Mouse (Mus musculus) megakaryocyte, adult 5-6 weeks (primary cell): ENCODE measurements around the gene Rpl7l1. TPM values are rescaled to one million over a fixed set of nuclear protein-coding genes. Genes with fewer than 3 reads are reported as not detected.
"Not testable (repeated sequence)": the region's sequence is repeated elsewhere in the genome, so short reads cannot be mapped to it uniquely, and the experiment has no call there.

Experiments
- ATAC-seq: 2 replicates; pipeline ENCODE4 v1.8.0; 2016; ENCODE audit warnings: mild to moderate bottlenecking, inconsistent platforms; ENCODE audit not compliant: poor library complexity, severe bottlenecking
- total RNA-seq, 2 experiments: library from RNA; stranded (forward) in 1 of 2; stranded (reverse) in 1 of 2; fragments of 153-499, 151-499 nt in 1 of 2; fragments of 221-1000, 200-1000 nt in 1 of 2; gene quantifications; 2 replicates each; pipeline versions ENCODE4 v1.2.3 to v1.2.4; 2015 to 2017

The Rpl7l1 gene
- total RNA-seq, 2 experiments from 2014 or later, result 57.4 to 81.4 TPM

GRCm38 (mm10) chr17:46776087-46776486, 6.4 kb downstream of the Rpl7l1 start:
- no peak for ATAC-seq

GRCm38 (mm10) chr17:46775070-46775469, 7.4 kb downstream of the Rpl7l1 start:
- ATAC-seq, result no peak

DNA sequence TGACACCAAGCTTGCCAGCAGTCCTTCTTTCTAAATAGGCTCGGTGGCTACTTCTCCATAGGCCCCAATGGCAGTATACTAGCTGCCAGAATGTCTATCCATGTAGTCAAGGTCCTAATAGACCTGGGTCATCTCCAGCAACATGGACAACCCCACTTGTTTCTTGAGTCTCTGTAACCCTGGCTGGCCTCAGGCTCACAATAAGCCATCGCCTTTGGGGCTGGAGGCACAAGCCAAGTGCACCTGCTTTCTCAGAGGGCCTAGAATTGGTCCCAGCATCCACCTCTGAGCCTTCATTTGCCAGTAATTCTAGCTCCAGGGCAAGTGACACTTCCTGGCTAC, 8.4 kb downstream of the Rpl7l1 start:
- no peak for ATAC-seq

DNA sequence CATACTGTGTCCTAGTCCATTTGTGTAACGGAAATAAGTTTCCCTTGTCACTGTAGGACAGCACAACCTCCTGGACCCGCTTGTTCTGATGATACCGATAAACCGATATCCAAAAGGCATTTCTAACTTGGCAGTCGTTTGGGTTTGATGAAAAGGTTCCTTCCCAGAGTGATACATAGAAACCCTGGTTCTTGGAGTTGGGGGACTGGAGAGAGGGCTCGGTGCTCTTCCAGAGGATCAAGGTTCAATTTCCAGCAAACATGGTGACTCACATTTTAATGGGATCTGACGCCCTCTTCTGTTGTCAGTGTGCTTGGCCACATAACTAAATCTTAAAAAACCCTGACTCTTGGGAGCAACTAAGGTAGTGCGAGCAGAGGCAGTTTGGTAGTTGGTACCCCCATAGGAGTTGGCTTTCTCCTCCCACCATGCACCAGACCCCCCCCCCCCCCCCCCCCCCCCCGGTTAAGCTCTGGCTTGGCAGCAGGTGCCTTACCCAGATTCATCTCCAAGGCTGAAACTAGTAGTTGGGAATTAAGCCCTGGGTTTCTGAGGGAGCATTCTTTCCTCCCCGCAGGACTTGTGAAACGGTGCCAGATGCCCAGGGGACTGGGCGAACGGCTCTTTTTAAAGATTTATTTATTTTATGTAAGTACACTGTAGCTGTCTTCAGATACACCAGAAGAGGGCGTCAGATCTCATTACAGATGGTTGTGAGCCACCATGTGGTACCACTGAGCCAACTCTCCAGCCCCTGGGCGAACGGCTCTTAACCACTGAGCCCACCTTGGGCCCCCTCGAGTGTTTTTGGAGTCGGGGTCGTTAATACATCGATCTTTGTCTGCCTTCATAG, 9.0 kb downstream of the Rpl7l1 start:
- no peak for ATAC-seq

DNA sequence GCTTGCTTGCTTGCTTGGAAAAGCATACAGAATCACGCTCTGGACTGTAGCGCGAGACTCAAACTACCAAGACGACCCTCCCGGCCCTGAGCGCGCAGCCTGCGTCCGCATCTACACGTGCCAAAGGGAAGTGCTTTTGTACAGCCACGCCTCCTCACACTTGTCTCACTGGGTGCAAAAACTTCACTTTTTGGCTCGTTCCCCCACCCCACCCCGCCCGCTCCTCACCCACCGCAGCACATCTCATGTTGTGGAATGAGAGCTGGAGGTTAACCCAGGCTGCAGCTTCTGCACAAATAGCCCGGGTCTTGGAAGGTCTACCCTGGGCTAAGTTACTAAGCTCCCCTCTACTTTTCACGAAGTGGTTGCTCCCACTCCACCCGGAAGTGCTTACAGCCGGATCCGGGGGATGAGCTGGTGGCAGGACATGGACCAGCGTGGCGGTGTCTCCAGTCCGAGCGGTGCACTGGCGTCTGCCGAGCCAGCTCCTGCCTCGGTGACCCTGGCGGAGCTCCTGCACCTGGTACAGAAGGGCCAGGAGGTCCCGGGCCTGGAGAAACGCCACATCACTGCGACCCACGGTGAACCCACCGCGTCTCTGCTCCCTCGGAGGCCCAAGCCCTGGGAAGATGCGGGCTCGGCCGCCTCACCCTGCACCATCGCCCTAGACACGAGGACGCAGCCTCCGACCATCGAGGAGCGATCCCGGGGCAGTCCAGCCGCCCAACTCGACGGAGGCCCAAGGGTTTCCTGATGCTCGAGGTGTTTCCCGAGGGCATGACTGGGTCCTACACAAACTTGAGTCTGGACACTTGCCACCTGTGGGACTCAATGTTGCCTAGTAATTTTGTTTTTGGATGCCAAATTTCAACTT, 9.8 kb downstream of the Rpl7l1 start, which contains the start of gene 2310039H08Rik:
Gene 2310039H08Rik (plus strand): TSS at position 232 of the 874 bp plus-strand sequence.
- ATAC-seq, result peak; percentile 89

GRCm38 (mm10) chr17:46772038-46772403, 10.5 kb downstream of the Rpl7l1 start:
- ATAC-seq, result no peak

DNA sequence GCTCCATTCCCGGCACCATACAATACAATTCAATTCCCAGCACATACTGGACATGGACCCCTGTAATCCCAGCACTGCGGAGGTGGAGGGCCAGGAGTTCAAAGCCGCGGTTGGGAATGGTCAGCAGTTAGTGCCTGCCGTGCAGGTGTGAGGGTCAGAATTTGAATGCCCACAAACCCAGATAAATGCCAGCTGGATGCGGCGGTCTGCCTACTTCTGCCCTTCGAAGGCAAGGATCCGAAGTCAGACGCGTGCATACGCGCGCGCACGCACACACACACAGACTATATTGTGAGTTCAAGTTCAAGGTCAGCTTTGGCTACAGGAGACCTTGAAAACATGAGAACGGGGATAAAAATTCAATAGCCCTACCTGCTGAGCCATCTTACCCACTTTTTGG, 10.9 kb downstream of the Rpl7l1 start:
- ATAC-seq, result no peak

DNA sequence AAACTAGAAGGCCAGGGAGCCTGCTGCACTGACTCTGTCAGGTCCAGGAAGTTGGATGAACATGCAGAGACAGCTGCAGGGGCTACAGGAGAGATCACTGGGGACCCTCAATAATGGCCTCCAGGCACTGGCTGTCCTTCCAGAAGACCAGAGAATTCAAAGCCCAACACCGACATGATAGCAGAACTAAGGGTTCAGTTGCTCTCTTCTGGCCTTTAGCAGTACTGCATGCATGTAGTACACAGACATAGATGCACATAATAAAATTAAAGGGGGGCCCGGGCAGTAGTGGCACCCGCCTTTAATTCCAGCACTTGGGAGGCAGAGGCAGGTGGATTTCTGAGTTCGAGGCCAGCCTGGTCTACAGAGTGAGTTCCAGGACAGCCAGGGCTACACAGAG, 11.4 kb downstream of the Rpl7l1 start:
- ATAC-seq, result no peak

DNA sequence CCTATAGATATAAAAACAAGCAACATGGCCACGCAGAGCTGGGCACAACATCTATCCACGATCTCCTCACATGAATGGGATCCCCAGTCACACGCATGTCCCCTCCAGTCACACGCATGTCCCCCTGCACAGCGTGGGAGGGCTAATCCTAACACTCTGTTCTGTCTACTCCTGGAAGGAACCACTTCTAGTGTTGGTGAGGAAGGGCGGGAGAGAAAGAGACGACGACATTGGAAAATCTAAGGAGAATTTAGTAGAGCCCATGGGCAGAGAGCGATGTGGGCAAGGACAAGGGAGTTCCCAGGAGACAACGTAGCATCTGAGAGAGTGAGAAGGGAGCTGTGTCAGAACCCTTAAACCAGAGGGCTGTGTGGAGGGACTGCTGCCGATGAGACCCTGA, 11.9 kb downstream of the Rpl7l1 start:
- ATAC-seq, result no peak

GRCm38 (mm10) chr17:46767868-46768267, 14.6 kb downstream of the Rpl7l1 start:
- ATAC-seq, result 0 out of 2 replicates have a peak, but pooled peaks have one; percentile 4

- ATAC-seq, result not testable (repeated sequence)
These were observed 17.6 kb downstream of the Rpl7l1 start for GRCm38 (mm10) chr17:46764916-46765315.

GRCm38 (mm10) chr17:46763544-46763943, 18.9 kb downstream of the Rpl7l1 start, which contains the start of gene Ptcra:
Gene Ptcra, minus strand, starts transcription at chr17:46763712.
- ATAC-seq, result no peak

- no peak for ATAC-seq
These were observed 23.7 kb downstream of the Rpl7l1 start for GRCm38 (mm10) chr17:46758753-46759152.

DNA sequence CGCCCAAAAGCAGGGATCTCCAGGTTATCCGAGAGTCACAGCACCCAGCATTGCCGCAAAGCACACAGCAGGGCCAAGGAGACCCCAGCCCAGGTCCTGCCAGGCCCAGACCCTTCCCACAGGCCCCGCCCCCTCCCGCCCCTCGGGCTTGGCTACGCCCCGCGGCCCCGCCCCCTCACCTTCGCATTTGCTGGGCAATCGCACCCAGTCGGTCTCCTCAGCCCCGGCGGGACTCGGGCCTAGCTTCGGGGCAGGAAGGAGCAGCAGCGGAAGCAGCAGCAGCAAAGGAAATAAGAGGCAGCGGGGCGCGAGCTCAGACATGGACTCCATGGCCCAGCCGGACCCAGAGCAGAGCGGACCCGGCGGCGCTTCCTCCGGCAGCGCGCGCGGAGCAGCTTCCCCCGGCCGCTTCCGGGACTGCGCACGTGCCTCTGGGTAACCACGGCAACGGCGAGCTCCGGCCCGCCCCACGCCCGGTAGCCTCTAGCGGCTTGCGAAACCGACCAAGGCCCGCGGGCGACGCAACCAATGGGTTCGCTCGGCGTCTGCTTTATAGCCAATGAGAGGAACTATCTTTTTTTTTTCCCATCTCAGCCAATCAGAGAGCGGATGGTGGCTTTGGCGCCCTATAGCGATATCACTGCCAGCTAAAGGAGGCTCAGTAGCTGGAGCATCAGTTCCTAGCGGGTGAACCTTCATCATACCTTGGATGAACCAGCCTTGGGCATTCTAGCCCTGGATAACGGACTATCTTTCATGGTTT, 30.5 kb downstream of the Rpl7l1 start, which contains the start of gene Cnpy3:
Gene Cnpy3 (minus strand): TSS at position 421 of the 763 bp plus-strand sequence.
- ATAC-seq, result peak; percentile 93

DNA sequence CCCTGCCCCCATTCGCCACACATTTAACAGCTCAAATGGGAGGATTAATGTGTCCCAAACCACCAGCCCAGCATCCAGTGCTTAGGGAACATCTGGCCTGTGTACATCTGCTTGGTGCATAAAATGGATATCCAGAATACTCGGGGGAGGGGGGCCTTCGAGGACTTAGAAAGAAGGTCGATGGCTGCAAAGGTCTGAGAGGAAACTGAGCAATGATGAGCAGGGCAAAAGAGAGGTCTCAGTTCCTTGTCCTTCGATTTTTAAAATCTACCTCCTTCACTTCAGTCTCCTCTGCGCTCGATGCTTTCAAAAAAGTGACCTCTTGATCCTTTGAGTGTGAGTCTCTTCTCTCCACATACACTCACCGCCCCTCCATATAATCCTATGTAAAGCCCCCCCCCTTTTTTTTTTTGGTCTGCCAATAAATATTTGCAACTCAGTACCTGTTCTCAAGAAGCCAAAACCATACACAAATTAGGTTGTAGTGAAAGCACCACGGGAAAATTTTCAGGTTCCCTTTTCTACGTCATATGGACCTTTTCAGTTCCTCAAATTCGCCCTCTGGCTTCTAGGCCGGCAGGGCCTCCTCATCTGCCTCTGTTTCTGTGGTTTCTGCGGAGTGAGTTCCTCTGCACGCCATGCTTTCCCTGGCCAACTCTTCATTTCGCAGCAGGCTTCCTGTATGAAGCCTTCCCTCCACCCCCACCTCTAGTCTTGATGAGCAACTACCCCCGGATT, 31.2 kb downstream of the Rpl7l1 start:
- ATAC-seq, result peak; percentile 80

DNA sequence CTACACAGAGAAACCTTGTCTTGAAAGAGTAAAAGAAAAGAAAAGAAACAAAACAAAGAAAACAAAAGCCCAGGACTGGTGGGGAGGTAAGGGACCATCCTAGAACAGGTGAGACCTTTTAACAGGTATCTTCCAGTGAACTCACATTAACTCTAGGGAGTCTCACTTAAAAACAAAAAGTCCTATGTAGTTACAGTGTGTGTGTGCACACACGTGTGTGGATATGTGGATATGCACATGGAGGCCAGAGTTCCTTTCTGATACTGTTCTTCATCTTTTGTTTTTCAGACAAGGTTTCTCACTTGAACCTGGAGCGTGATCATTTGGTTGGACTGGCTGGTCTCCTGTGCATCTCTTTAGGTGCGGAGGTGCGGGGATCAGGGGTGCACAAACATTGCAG, 31.9 kb downstream of the Rpl7l1 start:
- no peak for ATAC-seq

- no peak for ATAC-seq
These were observed 33.2 kb downstream of the Rpl7l1 start for GRCm38 (mm10) chr17:46749282-46749681.

- no peak for ATAC-seq
These were observed 34.7 kb downstream of the Rpl7l1 start for GRCm38 (mm10) chr17:46747806-46748205.

GRCm38 (mm10) chr17:46747234-46747633, 35.2 kb downstream of the Rpl7l1 start:
- ATAC-seq, result no peak

DNA sequence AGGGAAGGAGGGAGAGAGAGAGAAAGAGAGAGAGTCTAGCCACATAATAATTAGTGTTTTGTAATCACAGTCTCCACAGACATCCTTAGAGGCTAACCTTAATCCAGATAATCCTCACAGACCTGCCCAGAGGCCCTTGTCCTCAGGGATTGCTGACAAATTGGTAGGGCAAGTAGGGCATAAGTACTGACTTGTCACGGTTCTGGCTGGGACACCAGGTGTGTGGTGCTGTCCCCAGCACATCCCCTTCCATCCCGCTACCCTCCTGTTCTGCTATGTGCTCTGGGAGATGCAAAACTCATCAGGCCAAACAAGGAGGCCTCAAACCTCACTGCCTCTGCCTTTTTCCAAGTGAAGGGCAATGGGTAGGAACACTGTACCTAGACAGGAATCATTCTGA, 37.0 kb downstream of the Rpl7l1 start:
- ATAC-seq, result no peak
